Mouse (Mus musculus): ENCODE results near the gene Dnajc12. TPM values are rescaled to one million over a fixed set of nuclear protein-coding genes. Genes with fewer than 3 reads are reported as not detected.
A peak's percentile ranks its signal among the peaks of the same experiment; 100 is the strongest.
"Not testable (repeated sequence)": the region's sequence is repeated elsewhere in the genome, so short reads cannot be mapped to it uniquely, and the experiment has no call there.

Gene Dnajc12
- total RNA-seq, 2 experiments from 2014 or later = 9.9 to 11.5 TPM

DNA sequence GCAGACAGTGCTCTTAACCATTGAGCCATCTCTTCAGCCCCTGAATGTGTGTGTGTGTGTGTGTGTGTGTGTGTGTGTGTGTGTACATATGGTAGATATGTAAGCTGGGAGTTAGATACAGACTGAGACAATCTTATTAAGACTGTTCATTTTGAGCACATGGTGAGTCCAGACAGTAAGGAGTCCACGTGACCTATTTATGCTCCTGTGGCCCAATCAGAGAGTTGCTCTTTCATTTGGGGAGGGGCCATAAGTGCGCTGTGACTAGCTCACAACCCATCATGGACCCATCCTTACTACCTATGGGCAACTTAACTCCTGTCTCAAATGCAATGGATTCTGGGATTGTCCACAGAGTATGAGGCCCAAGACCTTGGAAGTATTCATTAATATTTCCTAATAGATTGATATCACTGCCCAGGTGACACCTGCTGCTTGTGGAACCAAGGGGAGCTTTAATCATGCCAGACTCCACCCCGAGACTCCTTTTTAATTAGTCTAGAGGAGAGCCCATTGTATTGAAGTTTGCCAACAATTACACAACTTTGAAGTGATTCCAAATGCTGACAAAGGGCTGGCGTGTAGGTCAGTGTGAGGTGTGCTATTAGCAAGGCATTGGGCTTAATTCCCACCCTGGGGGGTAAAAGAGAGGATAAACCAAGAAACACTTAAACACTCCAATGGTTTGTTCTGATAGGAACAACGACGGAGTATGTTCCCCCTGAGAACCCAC is 3.1 kb upstream of the Dnajc12 start:
- DNase-seq = no peak
- intact Hi-C loops (cut with DNase I; ENCODE audit: low total_unique reads) = loop anchor here (5.0 to 10.0 kb wide), 3 partner anchors 37 to 224 kb away; no protein-coding TSS in a partner anchor

DNA sequence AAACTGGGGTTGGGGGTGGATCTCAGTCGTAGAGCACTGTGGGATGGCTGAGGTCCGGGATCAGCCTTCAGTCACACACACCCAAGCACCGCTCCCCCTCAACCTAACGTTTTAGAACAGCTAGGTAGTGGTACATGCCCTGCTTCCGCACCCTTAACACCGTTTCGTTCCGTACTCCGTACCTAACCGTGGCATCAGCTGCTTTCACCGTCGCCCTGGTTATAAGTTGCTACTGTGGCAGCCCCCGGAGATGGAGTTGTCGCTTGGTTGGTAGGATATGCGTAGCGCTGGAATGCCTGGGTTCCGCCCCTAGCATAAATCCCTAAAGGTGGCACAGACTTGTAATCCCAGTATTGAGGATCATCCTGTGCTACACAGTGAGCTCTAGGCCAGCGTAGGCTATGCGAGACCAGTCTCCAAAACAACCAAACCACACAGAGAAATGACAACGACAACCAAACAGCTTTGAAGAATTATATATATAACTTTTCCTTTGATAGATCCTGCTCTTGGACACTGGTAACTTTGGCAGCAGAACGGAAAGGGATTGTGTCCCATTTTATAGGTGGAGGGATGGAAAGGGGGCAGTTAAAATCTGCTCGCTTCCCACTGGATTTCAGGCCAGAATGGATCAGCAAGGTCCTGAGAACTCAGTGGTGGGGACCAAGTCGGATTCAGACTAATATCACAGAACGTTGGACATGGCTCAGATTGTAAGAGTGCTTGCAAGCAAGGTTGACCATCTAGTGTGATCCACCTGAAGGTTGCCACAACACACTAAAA is 554 bp upstream of the Dnajc12 start, which contains the start of gene Sirt1:
Gene Sirt1, minus strand, starts transcription at position 207 of the 783 bp plus-strand sequence.
- DNase-seq = no peak
- intact Hi-C loops (cut with DNase I; ENCODE audit: low total_unique reads) = no loop called here

DNA sequence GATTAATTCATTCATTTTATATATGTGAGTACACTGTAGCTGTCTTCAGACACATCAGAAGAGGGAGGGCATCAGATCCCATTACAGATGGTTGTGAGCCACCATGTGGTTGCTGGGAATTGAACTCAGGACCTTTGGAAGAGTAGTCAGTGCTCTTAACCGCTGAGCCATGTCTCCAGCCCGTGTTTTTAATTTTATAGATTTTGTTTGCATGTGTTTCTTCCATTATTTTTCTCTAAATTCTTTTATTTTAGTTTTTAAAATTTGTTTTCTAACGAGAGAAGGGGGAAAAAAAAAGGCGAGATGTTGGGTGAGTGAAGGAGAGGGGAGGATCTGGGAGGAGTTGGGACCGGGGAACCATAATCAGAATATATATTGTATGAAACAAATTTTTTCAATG is 3.7 kb downstream of the Dnajc12 start:
- intact Hi-C loops (cut with DNase I; ENCODE audit: low total_unique reads); DNase-seq: not testable (repeated sequence)

DNA sequence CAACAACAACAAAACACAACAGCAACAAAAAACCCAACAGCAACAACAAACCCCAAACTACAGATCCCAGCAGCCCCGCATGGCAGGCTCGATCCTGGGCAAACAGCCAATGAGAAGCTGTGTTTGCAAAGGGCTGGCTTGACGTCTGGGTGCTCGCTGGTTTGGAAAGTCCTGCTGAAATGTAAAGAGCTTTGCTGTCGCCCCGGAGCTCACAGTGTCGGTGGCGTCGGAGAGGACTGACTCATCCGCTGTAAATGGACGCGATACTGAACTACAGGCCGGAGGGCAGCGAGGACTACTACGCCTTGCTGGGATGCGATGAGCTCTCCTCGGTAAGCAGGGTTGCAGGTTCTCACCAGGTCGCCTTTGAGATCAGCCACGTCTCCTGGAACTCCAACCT is 4.2 kb downstream of the Dnajc12 start:
- intact Hi-C loops (cut with DNase I; ENCODE audit: low total_unique reads) = no loop called here
- DNase-seq = peak; percentile 77

DNA sequence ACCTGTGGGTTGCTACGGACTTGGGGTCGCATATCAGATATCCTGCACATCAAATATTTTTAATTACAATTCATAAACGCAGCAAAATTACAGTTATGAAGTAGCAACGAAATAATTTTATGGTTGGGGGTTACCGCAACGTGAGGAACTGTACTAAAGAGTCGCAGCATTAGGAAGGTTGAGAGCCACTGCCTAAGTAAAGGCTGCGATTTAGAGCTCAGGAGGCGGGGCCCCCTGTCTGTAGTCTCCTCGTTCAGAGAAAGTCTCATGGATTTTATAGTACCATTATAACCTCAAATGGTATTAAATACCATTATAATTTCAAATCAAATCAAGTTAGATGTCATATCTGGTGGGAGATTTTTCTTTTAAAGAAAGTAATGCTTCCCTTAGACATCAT is 4.7 kb downstream of the Dnajc12 start:
- DNase-seq = no peak
- intact Hi-C loops (cut with DNase I; ENCODE audit: low total_unique reads) = no loop called here

DNA sequence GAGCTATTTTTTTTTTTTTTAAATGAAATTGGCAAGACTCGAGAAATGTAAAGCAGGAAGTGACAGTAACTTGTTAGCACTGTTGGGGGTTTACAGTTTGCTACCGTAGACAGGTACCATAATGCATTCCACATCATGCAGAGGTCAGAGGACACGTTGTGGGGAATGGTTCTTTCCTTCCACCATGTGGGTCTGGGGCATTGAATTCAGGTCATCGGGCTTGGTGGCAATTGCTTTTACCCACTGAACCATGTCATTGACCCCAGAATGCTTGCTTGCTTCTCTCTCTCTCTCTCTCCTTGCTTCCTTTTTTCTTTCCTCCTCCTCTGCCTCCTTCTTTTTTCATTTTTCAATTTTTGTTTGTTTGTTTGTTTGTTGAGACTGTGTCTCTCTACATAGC is 6.7 kb downstream of the Dnajc12 start:
- intact Hi-C loops (cut with DNase I; ENCODE audit: low total_unique reads) = no loop called here
- DNase-seq = no peak

DNA sequence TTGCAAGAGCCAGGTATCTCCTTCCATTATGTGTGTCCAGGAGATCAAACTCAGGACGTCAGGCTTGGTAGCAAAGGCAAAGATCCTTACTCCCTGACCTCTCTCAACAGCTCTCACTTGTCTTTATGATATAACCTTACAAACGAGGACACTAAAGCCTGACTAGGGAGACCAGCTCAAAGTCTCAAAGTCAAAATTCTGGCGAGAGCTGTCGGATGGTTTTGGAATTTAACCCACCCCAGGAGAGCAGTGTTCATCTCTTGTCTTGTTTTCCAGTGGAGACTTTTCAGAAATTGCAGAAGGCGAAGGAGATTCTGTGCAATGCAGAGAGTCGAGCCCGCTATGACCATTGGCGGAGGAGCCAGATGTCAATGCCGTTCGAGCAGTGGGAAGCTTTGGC is 14.7 kb downstream of the Dnajc12 start:
- DNase-seq = no peak
- intact Hi-C loops (cut with DNase I; ENCODE audit: low total_unique reads) = no loop called here

DNA sequence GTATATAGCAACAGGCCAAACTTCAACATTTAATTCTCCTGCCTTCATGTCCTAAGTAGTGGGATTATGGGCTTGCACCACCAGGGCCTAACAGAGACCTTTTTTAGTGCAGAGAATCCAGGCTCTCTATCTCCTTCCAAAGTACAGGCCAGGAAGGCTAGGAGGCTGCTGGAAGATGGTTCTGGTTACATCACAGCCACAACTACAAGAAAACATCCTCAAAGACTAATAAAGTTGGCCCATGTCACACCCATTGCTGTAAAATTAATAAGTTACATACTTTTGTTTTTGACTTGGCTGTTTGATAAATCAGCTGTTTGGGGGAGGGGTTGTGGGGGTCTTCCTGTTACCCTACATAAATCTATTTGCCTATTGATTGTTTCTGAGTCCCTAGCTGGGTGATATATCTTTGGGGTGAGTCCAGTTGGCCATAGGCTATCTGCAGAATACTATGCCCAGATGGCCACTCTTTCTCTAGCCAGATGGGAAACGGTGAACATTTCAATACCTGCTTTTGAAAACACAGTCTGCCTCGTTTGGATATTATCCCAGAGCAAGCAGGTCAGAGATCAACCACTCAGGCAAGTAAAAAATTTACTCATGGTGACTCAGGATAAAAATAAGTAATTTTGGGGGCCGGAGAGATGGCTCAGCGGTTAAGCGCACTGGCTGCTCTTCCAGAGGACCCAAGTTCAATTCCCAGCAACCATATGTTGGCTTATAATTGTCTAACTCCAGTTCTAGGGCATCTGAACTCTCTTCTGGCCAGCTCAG is 20.7 kb downstream of the Dnajc12 start:
- intact Hi-C loops (cut with DNase I; ENCODE audit: low total_unique reads) = no loop called here
- DNase-seq = no peak

DNA sequence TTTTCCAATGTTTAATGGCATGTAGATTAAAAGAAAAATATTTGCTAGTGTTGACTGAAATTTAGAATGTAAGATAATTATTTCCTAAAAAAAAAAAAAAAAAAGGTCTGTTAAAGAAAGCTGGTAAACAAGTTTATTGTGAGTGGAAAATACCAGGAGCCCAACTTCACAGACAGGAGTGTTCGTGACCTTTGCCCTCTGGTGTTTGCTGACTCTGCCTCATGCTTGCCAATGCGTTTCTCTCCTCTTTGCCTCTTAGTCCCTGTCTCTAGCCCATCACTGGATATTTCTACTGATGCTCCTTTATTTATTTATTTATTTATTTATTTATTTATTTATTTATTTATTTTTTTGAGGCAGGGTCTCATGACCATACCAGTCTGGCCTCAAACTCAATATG is 21.4 kb downstream of the Dnajc12 start:
- DNase-seq = no peak
- intact Hi-C loops (cut with DNase I; ENCODE audit: low total_unique reads) = no loop called here

DNA sequence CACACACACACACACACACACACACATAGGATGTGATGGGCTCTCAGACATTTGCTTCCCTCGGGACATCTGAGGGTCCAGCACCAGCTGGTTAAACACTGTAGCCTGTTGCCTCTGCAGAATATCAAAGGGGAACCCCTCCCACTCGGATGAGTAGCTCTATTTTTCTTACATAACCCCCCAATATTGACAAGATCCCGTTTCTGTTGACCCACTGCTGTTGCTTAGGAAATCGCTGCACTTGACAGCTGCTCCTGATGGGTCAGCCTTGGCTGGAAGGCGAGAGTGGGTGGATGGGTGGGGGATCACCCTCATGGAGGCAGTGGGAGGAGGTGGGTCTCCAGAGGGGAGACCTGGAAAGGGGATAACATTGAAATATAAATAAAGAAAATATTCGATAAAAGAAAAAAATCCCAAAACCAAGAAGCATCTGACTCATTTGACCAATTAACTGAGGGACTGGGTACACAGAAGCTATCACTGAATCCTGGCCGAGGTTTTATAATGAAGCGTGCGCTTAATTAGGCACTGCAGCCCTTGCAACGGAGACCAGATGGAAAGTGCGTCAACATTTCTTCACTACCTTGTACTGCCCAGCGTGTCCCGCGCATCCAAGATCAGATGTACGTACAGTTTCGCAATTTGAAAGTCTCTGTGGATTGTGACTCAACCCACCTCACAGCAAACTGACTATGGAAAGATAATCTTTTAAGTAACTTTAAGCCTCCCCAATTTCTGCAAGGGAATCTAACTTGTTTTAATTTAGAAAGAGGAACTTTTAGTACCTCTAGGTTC is 28.1 kb downstream of the Dnajc12 start:
- DNase-seq = no peak
- intact Hi-C loops (cut with DNase I; ENCODE audit: low total_unique reads) = no loop called here

DNA sequence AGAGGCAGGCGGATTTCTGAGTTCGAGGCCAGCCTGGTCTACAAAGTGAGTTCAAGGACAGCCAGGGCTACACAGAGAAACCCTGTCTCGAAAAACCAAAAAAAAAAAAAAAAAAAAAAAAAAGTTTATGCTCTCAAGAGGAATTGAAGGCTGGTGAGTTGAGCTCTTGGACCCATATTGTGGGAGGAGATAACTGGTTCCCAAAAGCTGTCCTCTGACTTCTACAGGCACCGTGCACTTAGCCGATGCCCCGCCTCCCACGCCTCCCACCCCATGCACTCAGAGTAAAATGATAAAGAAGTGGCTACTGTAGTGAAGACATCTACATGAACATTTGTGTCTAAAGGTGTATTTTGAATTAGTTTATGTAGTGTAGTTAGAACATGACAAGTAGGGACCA is 29.4 kb downstream of the Dnajc12 start:
- DNase-seq; intact Hi-C loops (cut with DNase I; ENCODE audit: low total_unique reads): not testable (repeated sequence)

DNA sequence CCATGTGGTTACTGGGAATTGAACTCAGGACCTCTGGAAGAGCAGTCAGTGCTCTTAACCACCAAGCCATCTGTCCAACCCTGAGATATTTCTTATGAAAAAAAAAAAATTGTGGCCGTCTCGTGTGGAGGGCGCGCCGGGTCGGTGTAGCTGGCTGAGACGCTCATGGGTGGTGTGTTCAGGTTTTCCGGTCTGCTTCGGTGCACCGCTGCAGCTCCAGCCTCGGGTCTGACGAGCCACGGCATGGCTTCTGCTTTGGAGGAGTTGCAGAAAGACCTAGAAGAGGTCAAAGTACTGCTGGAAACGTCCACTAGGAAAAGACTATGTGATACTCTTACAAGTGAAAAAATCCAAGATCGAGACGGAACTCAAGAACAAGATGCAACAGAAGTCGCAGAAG is 30.5 kb downstream of the Dnajc12 start:
- intact Hi-C loops (cut with DNase I; ENCODE audit: low total_unique reads) = no loop called here
- DNase-seq = no peak

DNA sequence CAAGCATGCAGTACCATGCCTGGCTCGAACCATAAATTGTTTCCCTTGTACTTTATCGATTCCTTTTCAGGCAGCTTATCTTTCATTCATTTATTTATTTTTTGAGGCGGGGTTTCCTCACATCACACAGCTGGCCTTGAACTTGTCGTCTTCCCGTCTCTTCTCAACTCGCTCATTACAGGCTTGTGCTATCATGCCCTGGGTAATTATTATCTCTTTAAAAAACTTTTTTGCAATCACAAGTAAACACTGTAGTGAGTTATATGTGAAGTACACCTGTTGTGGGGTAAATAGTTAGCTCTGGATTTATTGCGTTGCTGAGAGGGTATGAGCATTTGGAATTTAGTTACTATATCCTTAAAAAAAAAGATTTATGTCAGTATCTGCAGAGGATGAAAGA is 33.0 kb downstream of the Dnajc12 start:
- intact Hi-C loops (cut with DNase I; ENCODE audit: low total_unique reads) = no loop called here
- no peak for DNase-seq

DNA sequence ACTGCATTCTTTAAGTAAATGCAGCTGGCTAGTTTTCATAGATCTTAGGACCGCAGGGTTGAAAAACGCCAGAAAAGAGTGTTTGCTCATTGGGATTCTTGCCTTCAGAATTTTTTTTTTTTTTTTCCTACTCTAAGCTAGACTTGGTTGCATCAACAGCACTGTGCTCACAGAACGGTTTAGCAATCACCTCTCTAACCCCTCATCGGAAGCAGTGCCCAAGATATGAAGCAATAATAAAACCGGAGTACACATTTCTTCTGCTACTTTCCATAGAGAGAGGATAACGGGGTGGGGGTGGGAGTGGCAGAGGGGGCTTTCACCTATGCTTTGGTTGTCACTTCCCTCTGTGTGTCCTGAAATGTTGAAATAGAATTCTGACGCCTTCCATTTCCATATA is 33.6 kb downstream of the Dnajc12 start:
- DNase-seq = no peak
- intact Hi-C loops (cut with DNase I; ENCODE audit: low total_unique reads) = no loop called here

DNA sequence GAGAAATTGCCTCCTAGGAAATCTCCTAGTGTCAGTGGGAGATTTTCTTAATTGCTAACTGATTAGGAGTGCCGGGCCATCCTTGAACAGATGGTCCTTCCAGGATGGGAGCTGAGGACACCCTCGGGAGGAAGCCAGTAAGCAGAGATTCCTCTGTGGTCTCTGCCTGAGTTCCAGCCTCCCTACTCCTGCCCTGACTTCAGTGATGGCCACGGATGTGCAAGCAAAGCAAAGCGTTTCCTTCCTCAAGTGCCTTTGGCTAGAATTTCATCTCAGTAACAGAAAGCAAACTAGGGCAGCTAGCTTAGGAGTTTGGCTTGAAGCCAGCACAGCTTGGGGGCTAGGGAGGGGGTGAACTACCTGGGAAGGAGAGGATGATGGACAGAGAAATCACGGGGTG is 34.8 kb downstream of the Dnajc12 start:
- intact Hi-C loops (cut with DNase I; ENCODE audit: low total_unique reads) = no loop called here
- no peak for DNase-seq

DNA sequence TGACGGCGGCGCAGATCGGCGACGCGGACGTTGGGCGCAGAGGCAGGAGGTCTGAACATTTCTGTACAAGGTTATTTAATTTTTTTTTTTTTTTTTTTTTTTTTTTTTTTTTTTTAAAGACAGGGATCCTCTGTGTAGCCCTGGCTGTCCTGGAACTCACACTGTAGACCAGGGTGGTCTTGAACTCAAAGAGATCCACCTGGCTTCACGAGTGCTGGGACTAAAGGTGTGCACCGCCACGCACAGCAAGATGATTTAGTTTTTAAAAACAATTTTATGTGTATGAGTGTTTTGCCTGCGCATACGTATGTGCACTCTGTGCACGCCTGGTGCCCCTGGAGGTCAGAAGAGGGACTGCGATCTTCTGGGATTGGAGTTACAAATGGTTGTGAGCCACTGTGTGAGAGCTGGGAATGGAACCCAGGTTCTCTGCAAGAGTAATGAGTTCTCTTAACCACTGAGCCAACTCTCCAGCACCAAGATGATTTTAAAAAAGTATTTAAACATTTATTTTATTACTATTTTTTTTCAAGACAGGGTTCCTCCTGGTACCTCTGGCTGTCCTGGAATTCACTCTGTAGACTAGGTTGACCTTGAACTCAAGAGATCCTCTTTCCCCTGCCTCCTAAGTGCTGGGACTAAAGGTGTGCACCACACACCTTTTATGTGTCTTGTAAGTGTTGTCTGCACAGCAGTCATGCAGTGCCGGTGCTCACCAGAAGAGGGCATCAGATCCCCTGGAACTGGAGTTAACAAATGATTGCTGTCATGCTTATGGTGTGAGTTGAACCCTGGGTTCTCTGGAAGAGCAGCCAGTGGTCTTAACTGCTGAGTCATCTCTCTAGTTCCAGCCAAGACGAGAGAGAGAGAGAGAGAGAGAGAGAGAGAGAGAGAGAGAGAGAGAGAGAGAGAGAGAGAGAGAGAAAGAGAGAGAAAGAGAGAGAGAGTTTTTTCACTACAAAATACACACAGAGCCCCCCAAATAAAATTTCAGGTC is 39.8 kb downstream of the Dnajc12 start, which contains the start of gene Gm7075:
Gene Gm7075, minus strand, starts transcription at position 51 of the 997 bp plus-strand sequence.
- DNase-seq = peak; percentile 17
- intact Hi-C loops (cut with DNase I; ENCODE audit: low total_unique reads) = loop anchor here (10.0 kb wide), 1 partner anchor 273 kb away; no protein-coding TSS in a partner anchor

DNA sequence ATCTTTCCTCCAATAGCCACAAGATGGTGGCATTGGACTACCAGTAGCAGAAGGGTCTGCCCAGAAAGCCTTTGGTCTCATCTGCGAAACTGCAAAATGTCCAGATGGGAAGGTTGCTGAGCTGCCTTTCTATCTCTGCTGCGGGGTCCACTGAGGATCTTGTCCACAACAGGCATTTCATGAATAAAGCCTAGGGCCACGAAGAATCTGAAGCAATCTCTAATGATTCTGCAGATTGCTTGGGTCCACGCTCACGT is 40.4 kb downstream of the Dnajc12 start:
- intact Hi-C loops (cut with DNase I; ENCODE audit: low total_unique reads) = loop anchor here (10.0 kb wide), 1 partner anchor 272 kb away; no protein-coding TSS in a partner anchor
- DNase-seq = no peak

Measured in gastrocnemius, postnatal 14 days (tissue).